Mouse (Mus musculus): ENCODE results near the gene Nt5c3b. TPM values are rescaled to one million over a fixed set of nuclear protein-coding genes. Genes with fewer than 3 reads are reported as not detected.

The Nt5c3b gene
- polyA plus RNA-seq, 1 experiment from 2014 or later = 100 TPM

DNA sequence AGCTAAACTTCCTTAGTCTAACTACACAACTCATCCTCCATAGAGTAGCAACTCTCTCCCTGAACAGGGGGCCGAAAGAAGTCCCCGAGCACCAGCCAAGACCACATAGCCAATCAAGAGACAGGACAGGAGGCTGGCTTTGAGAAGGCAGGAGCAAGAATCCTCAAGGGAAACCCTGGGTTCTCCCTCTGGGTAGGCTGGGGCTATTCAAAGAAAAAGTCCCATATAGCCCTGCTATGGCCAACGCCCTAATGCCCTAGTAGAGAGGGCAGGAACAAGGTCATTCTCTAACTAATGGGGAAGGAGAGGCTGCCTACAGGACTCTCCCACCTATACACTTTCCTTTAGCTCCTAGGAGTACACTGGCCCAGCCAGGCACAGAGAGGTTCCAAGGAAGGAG is 56.6 kb downstream of the Nt5c3b start:
- DNase-seq (no peak), ATAC-seq (ENCODE audit: low FRiP score, low TSS enrichment) (no peak)
- Histone ChIP-seq H3K27ac (replicated peaks; ENCODE audit: low read depth, low read length) (no peak overlapping the region), H3K4me1 (ENCODE audit: control insufficient read depth, insufficient read depth, low read length) (no peaks in the 10 kb centered on the region), H3K4me3 (replicated peaks; ENCODE audit: low read depth, low read length) (no peak overlapping the region), H3K9me3 (ENCODE audit: control insufficient read depth, low read length) (no peaks in the 10 kb centered on the region), H3K9ac (replicated peaks; ENCODE audit: low read length) (no peak overlapping the region), H3K4me2 (ENCODE audit: low read length) (no peak overlapping the region), H3K27me3 (ENCODE audit: control insufficient read depth, insufficient read depth, low read length) (no peaks in the 10 kb centered on the region), H3K36me3 (ENCODE audit: control insufficient read depth, insufficient read depth, low read length) (peaks cover 63% of the 10 kb centered on the region)
- WGBS = 84% methylated on average over 3 of the region's 3 CpGs

DNA sequence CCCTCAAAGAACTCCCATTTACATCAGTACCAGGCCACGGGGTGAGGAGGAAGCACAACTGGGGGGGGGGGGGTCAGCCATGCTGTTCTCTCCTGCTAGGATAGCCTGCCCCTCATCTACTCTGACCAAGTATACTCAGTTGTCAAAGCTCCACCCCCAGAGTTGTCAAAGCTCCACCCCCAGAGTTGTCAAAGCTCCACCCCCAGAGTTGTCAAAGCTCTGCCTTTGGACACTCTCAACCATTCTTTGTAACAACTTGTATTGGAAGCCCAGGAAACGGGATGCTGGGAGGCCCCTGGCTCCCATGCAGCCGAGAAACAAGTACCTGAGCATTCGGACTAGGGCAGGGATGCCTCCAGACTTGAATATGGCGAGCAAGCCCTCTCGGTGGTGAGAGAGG is 58.9 kb downstream of the Nt5c3b start:
- H3K36me3 ChIP-seq (ENCODE audit: control insufficient read depth, insufficient read depth, low read length) = peaks cover 82% of the 10 kb centered on the region
- no peaks in the 10 kb centered on the region for H3K9me3 ChIP-seq (ENCODE audit: control insufficient read depth, low read length)
- no peak overlapping the region for H3K9ac ChIP-seq (replicated peaks; ENCODE audit: low read length)
- no peak overlapping the region for H3K4me2 ChIP-seq (ENCODE audit: low read length)
- no peak overlapping the region for H3K4me3 ChIP-seq (replicated peaks; ENCODE audit: low read depth, low read length)
- no peak for DNase-seq
- no peaks in the 10 kb centered on the region for H3K27me3 ChIP-seq (ENCODE audit: control insufficient read depth, insufficient read depth, low read length)
- ATAC-seq (ENCODE audit: low FRiP score, low TSS enrichment) = no peak
- H3K4me1 ChIP-seq (ENCODE audit: control insufficient read depth, insufficient read depth, low read length) = no peaks in the 10 kb centered on the region
- no peak overlapping the region for H3K27ac ChIP-seq (replicated peaks; ENCODE audit: low read depth, low read length)
- WGBS = 81% methylated on average over 6 of the region's 6 CpGs

DNA sequence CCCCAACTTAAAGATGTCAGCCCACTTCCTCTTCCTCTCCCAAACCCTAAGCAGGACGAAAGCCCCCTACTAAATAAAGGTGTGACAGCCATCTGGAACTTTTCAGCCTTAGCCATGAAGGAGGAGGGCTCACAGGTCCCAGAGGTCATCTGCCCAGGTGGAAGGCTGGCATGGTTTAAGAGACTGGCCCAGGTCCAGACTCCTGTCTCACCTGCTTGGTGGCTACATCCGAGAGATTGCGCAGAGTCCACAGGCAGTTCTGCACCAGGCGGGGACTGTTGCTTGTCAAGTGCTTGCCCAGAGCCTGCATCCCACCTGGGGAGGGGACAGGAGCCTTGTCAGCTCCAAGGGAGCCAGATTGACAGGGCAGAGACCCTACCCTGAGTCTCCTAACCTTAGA is 62.3 kb downstream of the Nt5c3b start:
- H3K4me1 ChIP-seq (ENCODE audit: control insufficient read depth, insufficient read depth, low read length) = no peaks in the 10 kb centered on the region
- 91% methylated on average over 4 of the region's 4 CpGs for WGBS
- H3K9me3 ChIP-seq (ENCODE audit: control insufficient read depth, low read length) = no peaks in the 10 kb centered on the region
- no peaks in the 10 kb centered on the region for H3K27me3 ChIP-seq (ENCODE audit: control insufficient read depth, insufficient read depth, low read length)
- H3K36me3 ChIP-seq (ENCODE audit: control insufficient read depth, insufficient read depth, low read length) = peaks cover 87% of the 10 kb centered on the region
- no peak overlapping the region for H3K4me2 ChIP-seq (ENCODE audit: low read length)
- no peak overlapping the region for H3K9ac ChIP-seq (replicated peaks; ENCODE audit: low read length)
- H3K4me3 ChIP-seq (replicated peaks; ENCODE audit: low read depth, low read length) = no peak overlapping the region
- DNase-seq = no peak
- H3K27ac ChIP-seq (replicated peaks; ENCODE audit: low read depth, low read length) = no peak overlapping the region
- ATAC-seq (ENCODE audit: low FRiP score, low TSS enrichment) = no peak

- Histone ChIP-seq H3K27me3 (ENCODE audit: control insufficient read depth, insufficient read depth, low read length) (no peaks in the 10 kb centered on the region), H3K4me2 (ENCODE audit: low read length) (no peak overlapping the region), H3K36me3 (ENCODE audit: control insufficient read depth, insufficient read depth, low read length) (peaks cover 87% of the 10 kb centered on the region), H3K9ac (replicated peaks; ENCODE audit: low read length) (no peak overlapping the region), H3K4me3 (replicated peaks; ENCODE audit: low read depth, low read length) (no peak overlapping the region), H3K9me3 (ENCODE audit: control insufficient read depth, low read length) (no peaks in the 10 kb centered on the region), H3K27ac (replicated peaks; ENCODE audit: low read depth, low read length) (no peak overlapping the region), H3K4me1 (ENCODE audit: control insufficient read depth, insufficient read depth, low read length) (no peaks in the 10 kb centered on the region)
- WGBS = 86% methylated on average over 5 of the region's 5 CpGs
- ATAC-seq (ENCODE audit: low FRiP score, low TSS enrichment) (no peak), DNase-seq (no peak)
These were observed 63.2 kb downstream of the Nt5c3b start for GRCm38 (mm10) chr11:100378446-100378845.

GRCm38 (mm10) chr11:100377989-100378388 is 63.6 kb downstream of the Nt5c3b start:
- 95% methylated on average over 14 of the region's 14 CpGs for WGBS
- no peak overlapping the region for H3K4me3 ChIP-seq (replicated peaks; ENCODE audit: low read depth, low read length)
- peaks cover 87% of the 10 kb centered on the region for H3K36me3 ChIP-seq (ENCODE audit: control insufficient read depth, insufficient read depth, low read length)
- no peak overlapping the region for H3K9ac ChIP-seq (replicated peaks; ENCODE audit: low read length)
- H3K4me1 ChIP-seq (ENCODE audit: control insufficient read depth, insufficient read depth, low read length) = no peaks in the 10 kb centered on the region
- no peaks in the 10 kb centered on the region for H3K9me3 ChIP-seq (ENCODE audit: control insufficient read depth, low read length)
- H3K4me2 ChIP-seq (ENCODE audit: low read length) = no peak overlapping the region
- DNase-seq = no peak
- no peak overlapping the region for H3K27ac ChIP-seq (replicated peaks; ENCODE audit: low read depth, low read length)
- no peaks in the 10 kb centered on the region for H3K27me3 ChIP-seq (ENCODE audit: control insufficient read depth, insufficient read depth, low read length)
- no peak for ATAC-seq (ENCODE audit: low FRiP score, low TSS enrichment)

DNA sequence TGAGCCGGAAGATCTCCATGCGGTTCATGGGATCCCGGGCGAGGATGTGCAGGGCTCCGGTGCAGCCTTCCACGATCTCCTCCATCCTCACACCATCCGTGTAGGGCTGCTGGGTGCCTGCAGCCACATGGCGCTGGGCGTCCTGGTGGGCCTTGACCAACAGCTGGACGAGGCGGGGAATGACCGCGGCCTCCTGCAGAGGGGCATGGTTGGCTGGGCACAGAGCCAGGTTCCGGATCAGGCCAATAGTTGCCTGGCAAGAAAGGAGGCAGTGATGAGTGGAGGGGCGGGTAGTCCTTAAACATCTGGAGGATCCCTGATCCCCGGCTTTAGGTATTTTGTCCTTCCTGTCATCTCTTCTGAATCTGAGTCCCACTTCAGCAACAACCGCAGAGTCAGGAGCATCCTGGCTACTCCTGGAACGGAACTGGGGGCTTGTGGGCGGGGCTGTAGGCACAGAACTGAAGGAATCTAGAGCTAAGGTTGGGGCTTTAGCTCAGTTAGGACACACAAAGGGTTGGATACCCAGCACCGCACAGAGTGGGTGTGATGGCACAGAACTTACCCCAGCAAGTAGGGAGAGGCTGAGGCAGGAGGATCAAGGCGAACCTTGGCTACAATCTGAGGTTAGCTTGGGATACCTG is 64.7 kb downstream of the Nt5c3b start:
- Histone ChIP-seq H3K4me2 (ENCODE audit: low read length) (no peak overlapping the region), H3K4me1 (ENCODE audit: control insufficient read depth, insufficient read depth, low read length) (no peaks in the 10 kb centered on the region), H3K27ac (replicated peaks; ENCODE audit: low read depth, low read length) (no peak overlapping the region), H3K36me3 (ENCODE audit: control insufficient read depth, insufficient read depth, low read length) (peaks cover 87% of the 10 kb centered on the region), H3K9me3 (ENCODE audit: control insufficient read depth, low read length) (no peaks in the 10 kb centered on the region), H3K27me3 (ENCODE audit: control insufficient read depth, insufficient read depth, low read length) (no peaks in the 10 kb centered on the region), H3K9ac (replicated peaks; ENCODE audit: low read length) (no peak overlapping the region), H3K4me3 (replicated peaks; ENCODE audit: low read depth, low read length) (no peak overlapping the region)
- 88% methylated on average over 21 of the region's 21 CpGs for WGBS
- ATAC-seq (ENCODE audit: low FRiP score, low TSS enrichment) (no peak), DNase-seq (no peak)

DNA sequence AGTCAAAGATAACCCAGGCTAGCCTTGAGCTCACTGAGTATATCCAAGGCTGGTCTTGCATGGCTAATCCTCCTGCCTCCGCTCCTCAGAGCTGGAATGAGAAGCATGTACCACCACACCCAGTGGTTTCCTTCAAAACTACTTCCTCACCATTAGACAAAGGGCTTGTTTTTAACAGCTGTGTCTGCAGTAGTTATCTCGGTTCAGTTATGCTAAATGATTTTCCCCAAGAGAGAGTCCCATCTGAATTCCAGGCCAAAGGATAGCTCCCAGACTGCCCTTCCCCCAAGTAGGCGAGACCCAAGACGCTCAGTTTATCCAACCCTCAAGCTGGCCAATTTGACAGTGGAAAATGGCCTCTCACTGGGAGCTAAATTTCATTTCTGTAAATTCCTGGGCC is 65.6 kb downstream of the Nt5c3b start:
- no peak overlapping the region for H3K4me2 ChIP-seq (ENCODE audit: low read length)
- no peaks in the 10 kb centered on the region for H3K27me3 ChIP-seq (ENCODE audit: control insufficient read depth, insufficient read depth, low read length)
- no peak overlapping the region for H3K4me3 ChIP-seq (replicated peaks; ENCODE audit: low read depth, low read length)
- no peak overlapping the region for H3K27ac ChIP-seq (replicated peaks; ENCODE audit: low read depth, low read length)
- H3K9ac ChIP-seq (replicated peaks; ENCODE audit: low read length) = no peak overlapping the region
- DNase-seq (no peak), ATAC-seq (ENCODE audit: low FRiP score, low TSS enrichment) (no peak)
- H3K4me1 ChIP-seq (ENCODE audit: control insufficient read depth, insufficient read depth, low read length) = no peaks in the 10 kb centered on the region
- peaks cover 87% of the 10 kb centered on the region for H3K36me3 ChIP-seq (ENCODE audit: control insufficient read depth, insufficient read depth, low read length)
- WGBS = 80% methylated on average over 4 of the region's 4 CpGs
- no peaks in the 10 kb centered on the region for H3K9me3 ChIP-seq (ENCODE audit: control insufficient read depth, low read length)

GRCm38 (mm10) chr11:100375127-100375526 is 66.5 kb downstream of the Nt5c3b start:
- no peak overlapping the region for H3K27ac ChIP-seq (replicated peaks; ENCODE audit: low read depth, low read length)

More at GRCm38 (mm10) chr11:100375127-100375526, 66.5 kb downstream of the Nt5c3b start:
- 90% methylated on average over 9 of the region's 9 CpGs for WGBS
- Histone ChIP-seq H3K4me1 (ENCODE audit: control insufficient read depth, insufficient read depth, low read length) (no peaks in the 10 kb centered on the region), H3K36me3 (ENCODE audit: control insufficient read depth, insufficient read depth, low read length) (peaks cover 85% of the 10 kb centered on the region), H3K4me3 (replicated peaks; ENCODE audit: low read depth, low read length) (no peak overlapping the region), H3K9ac (replicated peaks; ENCODE audit: low read length) (no peak overlapping the region), H3K4me2 (ENCODE audit: low read length) (no peak overlapping the region), H3K27me3 (ENCODE audit: control insufficient read depth, insufficient read depth, low read length) (no peaks in the 10 kb centered on the region), H3K9me3 (ENCODE audit: control insufficient read depth, low read length) (no peaks in the 10 kb centered on the region)
- ATAC-seq (ENCODE audit: low FRiP score, low TSS enrichment) = no peak
- DNase-seq = no peak
